Mouse (Mus musculus): ENCODE measurements at regions not wholly inside any gene's neighbourhood (a gene's known extent, or its start where the extent isn't known, plus 50 kb on each side); places are given as distances from the start of the nearest gene placed in this dataset.

DNA sequence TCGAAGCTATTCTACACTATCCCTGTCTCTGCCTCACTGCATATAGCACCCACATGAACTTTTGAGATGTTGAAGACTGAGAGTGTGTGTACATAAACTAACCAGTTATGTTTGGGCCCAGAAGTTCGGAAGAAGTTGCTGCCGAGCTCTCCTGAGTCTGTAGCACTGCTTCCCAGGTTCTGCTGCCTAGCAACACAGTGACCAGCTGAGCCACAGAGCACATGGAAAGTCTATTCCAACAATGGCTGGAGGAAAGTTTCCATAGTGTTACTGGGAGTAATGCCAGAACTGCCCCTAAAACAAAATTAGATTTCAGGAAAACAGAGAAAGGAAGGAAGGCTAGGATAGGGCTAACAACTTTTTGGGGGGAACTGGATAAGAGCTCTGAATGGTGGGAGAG, 489.2 kb upstream of the Marcks start:
- WGBS: 59% methylated on average over 3 of the region's 3 CpGs
- Histone ChIP-seq H3K27ac (no peak overlapping the region), H3K4me1 (replicated peaks) (peaks cover 3% of the 10 kb centered on the region; the same call in 1 of the 2 replicates), H3K9me3 (replicated peaks) (peaks cover 3% of the 10 kb centered on the region), H3K4me3 (no peak overlapping the region), H3K4me2 (no peak overlapping the region), H3K27me3 (peaks cover 6% of the 10 kb centered on the region), H3K36me3 (no peaks in the 10 kb centered on the region), H3K9ac (no peak overlapping the region)
- ATAC-seq (replicated peaks; ENCODE audit: insufficient number of reproducible peaks, insufficient read depth, low FRiP score, low read depth): peak; percentile 62; the same call in 1 of the 2 replicates

DNA sequence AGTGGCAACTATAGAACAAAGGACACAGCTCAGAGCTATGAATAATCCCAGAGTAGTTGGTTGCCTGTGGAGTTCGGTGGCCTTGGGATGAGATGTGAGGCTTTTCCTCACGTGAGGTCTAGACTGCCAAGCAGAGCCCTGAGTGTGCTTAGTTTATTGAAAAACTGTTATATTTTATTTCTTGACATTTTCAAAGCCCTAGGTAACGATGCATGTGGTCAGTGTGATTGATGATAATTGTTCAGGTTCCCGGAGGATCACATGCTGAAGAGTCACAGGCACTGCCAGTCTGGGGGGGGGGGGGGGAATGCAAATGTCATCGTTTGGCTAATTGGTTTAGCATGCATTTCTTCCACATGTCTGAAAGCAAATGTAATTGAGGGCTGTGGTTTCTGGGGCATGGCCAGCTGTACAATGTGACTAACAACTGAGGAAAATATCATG, 488.1 kb upstream of the Marcks start:
- no peak for ATAC-seq (replicated peaks; ENCODE audit: insufficient number of reproducible peaks, insufficient read depth, low FRiP score, low read depth)
- 63% methylated on average over 5 of the region's 5 CpGs for WGBS
- Histone ChIP-seq H3K4me2 (no peak overlapping the region), H3K9ac (no peak overlapping the region), H3K9me3 (replicated peaks) (peaks cover 3% of the 10 kb centered on the region), H3K27me3 (peaks cover 6% of the 10 kb centered on the region), H3K27ac (no peak overlapping the region), H3K4me3 (no peak overlapping the region), H3K4me1 (replicated peaks) (peaks cover 3% of the 10 kb centered on the region; the same call in 1 of the 2 replicates), H3K36me3 (no peaks in the 10 kb centered on the region)

DNA sequence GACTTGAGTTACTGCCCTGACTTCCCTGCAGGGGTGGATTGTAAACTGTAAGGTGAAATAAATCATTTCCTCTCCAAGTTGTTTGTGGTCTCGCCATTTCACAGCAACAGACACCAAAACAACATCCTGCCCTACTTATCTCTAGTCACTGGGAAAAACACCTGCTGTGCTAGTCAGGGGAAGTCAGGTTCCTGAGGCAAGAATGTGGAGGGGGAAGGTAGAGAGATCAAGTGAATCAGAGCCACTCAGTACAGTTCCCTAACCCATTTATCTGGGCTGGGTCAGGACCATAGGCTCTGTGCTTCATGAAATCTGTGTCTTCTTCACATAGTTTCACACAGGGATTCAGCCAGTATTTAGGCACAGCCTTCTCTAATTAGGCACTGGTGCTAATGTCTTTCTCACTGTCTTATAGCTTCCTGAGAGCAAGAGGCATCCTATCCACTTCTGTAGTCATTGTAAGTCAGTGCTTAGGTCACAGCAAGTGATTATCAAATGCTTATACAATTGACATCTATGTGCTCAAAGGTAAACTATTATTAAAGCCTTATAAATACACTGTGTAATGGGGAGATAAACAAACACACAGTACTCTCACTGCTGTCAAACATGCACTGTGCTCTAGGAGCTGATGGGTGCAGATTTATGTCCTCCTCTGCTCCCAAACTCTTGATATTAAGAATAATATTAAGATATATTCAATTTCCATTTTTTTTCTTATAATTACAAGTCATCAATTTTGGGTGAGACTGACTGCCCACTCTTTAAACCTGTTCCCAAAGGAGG, 487.4 kb upstream of the Marcks start:
- peaks cover 3% of the 10 kb centered on the region for H3K9me3 ChIP-seq (replicated peaks)
- no peaks in the 10 kb centered on the region for H3K36me3 ChIP-seq
- no peak overlapping the region for H3K9ac ChIP-seq
- ATAC-seq (replicated peaks; ENCODE audit: insufficient number of reproducible peaks, insufficient read depth, low FRiP score, low read depth): no peak
- H3K27ac ChIP-seq: no peak overlapping the region
- 42% methylated on average over 1 of the region's 1 CpGs for WGBS
- no peak overlapping the region for H3K4me3 ChIP-seq
- H3K4me1 ChIP-seq (replicated peaks): peaks cover 3% of the 10 kb centered on the region; the same call in 1 of the 2 replicates
- H3K4me2 ChIP-seq: no peak overlapping the region
- peaks cover 6% of the 10 kb centered on the region for H3K27me3 ChIP-seq

DNA sequence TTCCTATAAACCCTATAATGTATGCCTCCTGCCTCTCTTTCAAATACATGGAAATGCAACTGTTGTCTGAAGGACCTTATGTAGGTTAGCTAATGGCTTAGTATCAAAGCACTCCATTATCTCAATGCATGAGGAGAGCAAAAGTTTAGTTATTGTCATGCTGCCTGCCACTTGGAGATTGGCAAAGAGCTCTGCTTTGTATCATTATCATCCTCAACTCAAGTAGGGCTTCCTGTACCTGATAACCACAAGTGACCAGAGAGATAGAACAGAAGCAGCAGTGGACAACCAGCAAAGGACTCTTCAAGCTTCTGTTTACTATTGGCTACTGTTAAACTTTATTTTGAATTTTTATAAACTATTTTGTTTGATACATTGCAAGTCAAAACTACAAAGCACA, 484.3 kb upstream of the Marcks start:
- Histone ChIP-seq H3K9ac (no peak overlapping the region), H3K27me3 (peaks cover 6% of the 10 kb centered on the region), H3K4me1 (replicated peaks) (peaks cover 9% of the 10 kb centered on the region), H3K4me2 (no peak overlapping the region), H3K36me3 (no peaks in the 10 kb centered on the region), H3K4me3 (no peak overlapping the region), H3K27ac (no peak overlapping the region), H3K9me3 (replicated peaks) (peaks cover 3% of the 10 kb centered on the region)
- ATAC-seq (replicated peaks; ENCODE audit: insufficient number of reproducible peaks, insufficient read depth, low FRiP score, low read depth): no peak

DNA sequence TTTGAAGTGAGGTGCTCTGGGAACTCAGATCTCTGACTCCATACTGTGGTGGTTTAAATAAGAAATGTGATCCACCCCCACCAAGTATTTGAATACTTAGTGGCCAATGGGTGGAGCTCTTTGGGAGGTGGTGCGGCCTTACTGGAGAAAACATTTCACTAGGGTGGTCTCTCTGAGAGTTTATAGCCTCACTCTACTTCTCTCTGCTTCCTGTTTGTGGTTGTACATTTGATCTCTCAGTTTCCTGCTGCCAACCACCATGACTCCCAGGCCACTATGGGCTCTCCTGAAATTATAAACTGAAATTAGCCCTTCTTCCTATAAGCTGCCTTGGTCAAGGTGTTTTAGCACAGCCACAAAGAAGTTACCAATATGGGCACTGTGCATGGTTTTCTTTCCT, 479.9 kb upstream of the Marcks start:
- Histone ChIP-seq H3K36me3 (no peaks in the 10 kb centered on the region), H3K4me3 (no peak overlapping the region), H3K4me1 (replicated peaks) (peaks cover 24% of the 10 kb centered on the region), H3K27me3 (peaks cover 3% of the 10 kb centered on the region; the same call in 1 of the 2 replicates), H3K27ac (no peak overlapping the region), H3K9me3 (replicated peaks) (no peaks in the 10 kb centered on the region), H3K9ac (no peak overlapping the region), H3K4me2 (no peak overlapping the region)
- ATAC-seq (replicated peaks; ENCODE audit: insufficient number of reproducible peaks, insufficient read depth, low FRiP score, low read depth): no peak
- WGBS: 72% methylated on average over 1 of the region's 1 CpGs

DNA sequence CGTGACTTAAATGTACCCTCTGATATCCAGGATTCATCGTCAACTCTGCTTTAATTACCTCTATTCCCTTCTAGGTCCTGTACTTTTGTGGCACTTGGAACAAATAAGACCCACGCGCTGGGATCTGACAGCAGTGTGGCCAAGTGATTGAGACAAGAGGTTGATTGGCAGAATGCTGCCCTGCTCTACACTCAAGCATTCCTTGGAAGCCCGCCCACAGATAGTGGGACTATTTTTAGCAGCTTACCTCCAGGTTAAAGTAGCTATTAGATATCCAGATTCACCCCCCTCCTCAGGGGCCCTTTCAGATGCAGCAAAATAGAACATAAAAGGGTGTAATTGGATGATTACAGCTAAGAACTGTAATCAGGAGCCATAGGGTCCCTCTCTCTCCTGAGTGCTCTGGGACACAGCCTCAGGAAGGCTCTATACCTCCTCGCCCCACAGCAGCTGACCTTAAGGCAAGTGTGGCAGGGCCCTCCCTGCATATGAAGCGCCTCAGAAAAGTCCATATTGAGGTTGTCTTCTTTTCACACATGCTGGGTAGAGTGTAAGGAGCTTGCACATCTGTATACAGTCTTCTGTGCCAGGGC, 479.1 kb upstream of the Marcks start:
- peak overlapping the region; percentile 37 for H3K4me2 ChIP-seq
- peaks cover 21% of the 10 kb centered on the region for H3K4me1 ChIP-seq (replicated peaks)
- 43% methylated on average over 7 of the region's 7 CpGs for WGBS
- peak; percentile 96 for ATAC-seq (replicated peaks; ENCODE audit: insufficient number of reproducible peaks, insufficient read depth, low FRiP score, low read depth)
- peaks cover 3% of the 10 kb centered on the region; the same call in 1 of the 2 replicates for H3K27me3 ChIP-seq
- H3K27ac ChIP-seq: peak overlapping the region; percentile 76
- no peaks in the 10 kb centered on the region for H3K36me3 ChIP-seq
- no peak overlapping the region for H3K9ac ChIP-seq
- H3K9me3 ChIP-seq (replicated peaks): no peaks in the 10 kb centered on the region
- H3K4me3 ChIP-seq: no peak overlapping the region

- no peak for ATAC-seq (replicated peaks; ENCODE audit: insufficient number of reproducible peaks, insufficient read depth, low FRiP score, low read depth)
- Histone ChIP-seq H3K36me3 (no peaks in the 10 kb centered on the region), H3K4me2 (no peak overlapping the region), H3K27me3 (peaks cover 3% of the 10 kb centered on the region; the same call in 1 of the 2 replicates), H3K4me1 (replicated peaks) (peaks cover 21% of the 10 kb centered on the region), H3K4me3 (no peak overlapping the region), H3K9ac (no peak overlapping the region), H3K9me3 (replicated peaks) (no peaks in the 10 kb centered on the region), H3K27ac (peak overlapping the region; percentile 17; the same call in 1 of the 2 replicates)
- WGBS: 76% methylated on average over 4 of the region's 4 CpGs
Observed at GRCm38 (mm10) chr10:37615926-37616691, 477.4 kb upstream of the Marcks start.

- WGBS: 64% methylated on average over 1 of the region's 1 CpGs
Observed at GRCm38 (mm10) chr10:37613936-37614335, 475.2 kb upstream of the Marcks start.

DNA sequence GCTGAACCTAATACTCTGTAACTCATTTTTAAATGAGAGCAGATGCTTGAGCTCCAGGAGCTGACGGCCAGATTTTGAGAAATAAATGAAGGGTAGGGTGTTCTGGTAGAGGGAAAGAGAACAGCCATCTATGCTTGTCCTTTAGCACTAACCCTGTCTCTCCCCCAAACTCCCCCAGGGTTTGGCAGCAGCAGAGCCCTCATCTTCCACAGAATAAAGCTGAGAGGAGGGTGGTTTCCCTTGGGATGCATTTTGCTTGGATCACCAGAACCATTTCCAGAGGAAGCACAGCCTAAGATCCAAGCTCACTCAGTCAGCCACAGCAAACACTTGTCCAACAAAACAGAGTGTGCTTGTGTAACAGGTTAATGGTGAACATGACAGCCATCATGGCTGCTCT, 464.8 kb upstream of the Marcks start:
- Histone ChIP-seq H3K4me1 (replicated peaks) (no peaks in the 10 kb centered on the region), H3K4me3 (no peak overlapping the region), H3K27me3 (no peaks in the 10 kb centered on the region), H3K9me3 (replicated peaks) (no peaks in the 10 kb centered on the region), H3K4me2 (no peak overlapping the region), H3K36me3 (no peaks in the 10 kb centered on the region), H3K9ac (no peak overlapping the region), H3K27ac (peak overlapping the region; percentile 37; the same call in 1 of the 2 replicates)
- no peak for ATAC-seq (replicated peaks; ENCODE audit: insufficient number of reproducible peaks, insufficient read depth, low FRiP score, low read depth)
- WGBS: 59% methylated on average over 1 of the region's 1 CpGs

More at GRCm38 (mm10) chr10:37613936-37614335, 475.2 kb upstream of the Marcks start:
- Histone ChIP-seq H3K4me3 (no peak overlapping the region), H3K4me1 (replicated peaks) (peaks cover 21% of the 10 kb centered on the region), H3K9ac (no peak overlapping the region), H3K9me3 (replicated peaks) (no peaks in the 10 kb centered on the region), H3K27ac (no peak overlapping the region), H3K36me3 (no peaks in the 10 kb centered on the region), H3K27me3 (peaks cover 3% of the 10 kb centered on the region; the same call in 1 of the 2 replicates), H3K4me2 (no peak overlapping the region)
- ATAC-seq (replicated peaks; ENCODE audit: insufficient number of reproducible peaks, insufficient read depth, low FRiP score, low read depth): no peak

DNA sequence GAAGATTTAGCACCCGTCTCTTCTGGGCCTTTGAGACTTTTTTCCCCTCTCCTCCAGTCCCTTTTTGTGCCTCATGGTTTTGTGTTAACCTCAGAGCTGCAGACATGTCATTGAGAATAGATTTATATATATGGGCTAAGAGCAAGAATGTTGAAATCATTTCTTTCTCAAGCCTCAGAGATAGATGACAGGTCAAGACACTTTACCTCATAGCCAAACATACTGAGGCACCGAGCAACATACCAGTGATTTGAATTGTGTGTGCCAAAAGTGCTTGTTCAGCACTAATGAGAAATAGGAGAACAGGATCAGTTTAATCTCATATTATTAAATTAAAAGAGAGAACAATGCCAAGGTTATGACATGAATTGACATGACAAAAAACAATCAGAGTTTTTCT, 464.2 kb upstream of the Marcks start:
- Histone ChIP-seq H3K4me3 (no peak overlapping the region), H3K4me1 (replicated peaks) (no peaks in the 10 kb centered on the region), H3K27ac (no peak overlapping the region), H3K4me2 (no peak overlapping the region), H3K9ac (no peak overlapping the region), H3K9me3 (replicated peaks) (no peaks in the 10 kb centered on the region), H3K27me3 (no peaks in the 10 kb centered on the region), H3K36me3 (no peaks in the 10 kb centered on the region)
- 40% methylated on average over 2 of the region's 2 CpGs for WGBS
- no peak for ATAC-seq (replicated peaks; ENCODE audit: insufficient number of reproducible peaks, insufficient read depth, low FRiP score, low read depth)

DNA sequence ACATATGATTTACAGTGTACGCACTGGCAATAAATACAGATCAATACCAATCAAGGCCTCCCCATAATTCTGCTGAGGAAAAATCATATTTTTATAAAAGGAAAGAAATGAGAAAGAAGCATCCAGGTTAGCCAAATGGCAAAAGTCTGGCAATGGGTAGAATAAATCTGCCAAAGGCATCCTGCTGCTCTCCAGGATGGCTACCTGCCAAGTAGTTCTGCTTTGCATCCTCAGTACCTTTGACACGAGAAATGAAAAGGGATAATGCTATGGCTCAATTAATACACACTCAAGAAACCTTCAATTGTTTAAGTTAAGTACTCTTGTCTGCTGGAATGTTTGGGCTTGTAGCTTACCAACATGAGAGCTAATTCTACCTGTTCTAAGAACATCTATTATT, 451.2 kb upstream of the Marcks start:
- 60% methylated on average over 2 of the region's 2 CpGs for WGBS

More for the DNA sequence above, 451.2 kb upstream of the Marcks start:
- H3K9ac ChIP-seq: no peak overlapping the region
- no peak overlapping the region for H3K4me3 ChIP-seq
- no peaks in the 10 kb centered on the region for H3K36me3 ChIP-seq
- no peaks in the 10 kb centered on the region for H3K4me1 ChIP-seq (replicated peaks)
- no peaks in the 10 kb centered on the region for H3K9me3 ChIP-seq (replicated peaks)
- ATAC-seq (replicated peaks; ENCODE audit: insufficient number of reproducible peaks, insufficient read depth, low FRiP score, low read depth): no peak
- no peak overlapping the region for H3K27ac ChIP-seq
- no peak overlapping the region for H3K4me2 ChIP-seq
- H3K27me3 ChIP-seq: no peaks in the 10 kb centered on the region
